Mouse (Mus musculus): Measurements from ENCODE around the gene Map1s. TPM values are rescaled to one million over a fixed set of nuclear protein-coding genes. Genes with fewer than 3 reads are reported as not detected.
A peak's percentile ranks its signal among the peaks of the same experiment; 100 is the strongest.

The Map1s gene
- polyA plus RNA-seq (2015; fragmentation: Nextera tagmentation; extraction: Ambion mirVana): 63.5 and 67.7 TPM in 2 replicates

GRCm38 (mm10) chr8:70905831-70906736 lies at the start of gene Map1s:
TSS of gene Map1s (plus strand) at chr8:70905932.
- peaks cover 12% of the 10 kb centered on the region for H3K27me3 ChIP-seq (replicated peaks; ENCODE audit: control insufficient read depth, insufficient read depth, low read length)
- no peaks in the 10 kb centered on the region for H3K36me3 ChIP-seq (ENCODE audit: control insufficient read depth, insufficient read depth)
- H3K9ac ChIP-seq (replicated peaks; ENCODE audit: low read depth, low read length): peak within 1 kb of the TSS; percentile 91
- peak; percentile 96 for ATAC-seq
- under 1% methylated on average over 78 of the region's 86 CpGs for WGBS
- no peaks in the 10 kb centered on the region for H3K9me3 ChIP-seq (ENCODE audit: control insufficient read depth, low read length)
- H3K4me2 ChIP-seq (ENCODE audit: low read length): peak within 1 kb of the TSS; percentile 85
- peak within 1 kb of the TSS; percentile 85 for H3K27ac ChIP-seq (ENCODE audit: low read length)
- H3K4me3 ChIP-seq (replicated peaks; ENCODE audit: low read length): peak within 1 kb of the TSS; percentile 87
- peaks cover 14% of the 10 kb centered on the region for H3K4me1 ChIP-seq (replicated peaks; ENCODE audit: control insufficient read depth, insufficient read depth, low read length)

DNA sequence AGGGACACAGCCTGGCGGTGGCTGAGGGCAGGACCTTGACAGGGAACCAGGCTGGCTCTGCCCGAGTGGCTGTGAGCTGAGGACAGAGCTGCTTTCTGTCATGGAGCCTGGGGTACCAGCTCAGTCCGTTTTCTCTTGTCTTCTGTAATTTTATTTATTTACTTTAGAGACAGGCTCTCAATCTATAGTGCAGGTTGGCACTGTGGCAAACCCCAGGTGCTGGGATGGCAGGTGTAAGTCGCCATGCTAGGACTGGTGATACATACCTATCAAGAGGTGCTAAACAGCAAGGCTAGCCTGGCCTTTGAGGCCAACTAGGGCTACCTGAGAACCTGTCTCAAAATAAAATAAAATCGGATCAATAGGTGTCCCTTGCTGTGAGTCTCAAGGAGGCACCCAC lies 49.7 kb upstream of the Map1s start:
- Histone ChIP-seq H3K9me3 (ENCODE audit: control insufficient read depth, low read length) (no peaks in the 10 kb centered on the region), H3K27me3 (replicated peaks; ENCODE audit: control insufficient read depth, insufficient read depth, low read length) (no peaks in the 10 kb centered on the region), H3K27ac (ENCODE audit: low read length) (no peak overlapping the region), H3K9ac (replicated peaks; ENCODE audit: low read depth, low read length) (no peak overlapping the region), H3K36me3 (ENCODE audit: control insufficient read depth, insufficient read depth) (no peaks in the 10 kb centered on the region), H3K4me1 (replicated peaks; ENCODE audit: control insufficient read depth, insufficient read depth, low read length) (peaks cover 13% of the 10 kb centered on the region), H3K4me2 (ENCODE audit: low read length) (no peak overlapping the region), H3K4me3 (replicated peaks; ENCODE audit: low read length) (no peak overlapping the region)
- WGBS: 67% methylated on average over 5 of the region's 5 CpGs
- no peak for ATAC-seq

DNA sequence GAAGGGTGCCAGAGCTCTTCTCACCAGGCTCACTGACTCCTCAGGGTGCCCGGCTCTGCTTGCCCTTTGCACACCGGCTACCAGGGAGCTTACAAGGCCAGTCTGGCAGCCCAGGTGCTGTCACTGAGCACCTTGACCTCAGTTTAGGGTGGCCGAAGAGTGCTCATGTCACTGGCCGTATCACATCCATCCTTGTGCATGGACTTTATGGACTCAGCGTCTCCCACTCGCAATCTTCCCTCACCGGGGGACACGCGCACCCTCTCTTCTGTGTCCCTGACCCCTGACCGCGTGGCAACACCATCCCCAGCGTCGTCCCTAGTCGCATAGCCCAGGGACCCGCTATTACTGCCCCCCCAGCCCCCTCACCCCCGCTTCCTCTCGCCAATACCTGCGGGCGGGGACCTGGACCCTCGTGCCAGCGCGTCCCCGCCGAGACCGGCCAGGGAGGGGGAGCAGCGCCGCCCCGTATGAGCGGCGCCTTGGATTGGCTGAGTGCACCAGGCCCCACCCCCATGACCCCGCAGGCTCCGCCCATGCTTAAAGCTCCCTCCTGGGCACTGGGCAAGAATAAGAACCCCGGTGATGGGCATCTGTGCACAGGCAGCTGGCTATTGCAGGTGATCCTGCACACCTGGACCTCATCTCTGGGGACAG lies 49.1 kb upstream of the Map1s start:
- 6% methylated on average over 33 of the region's 33 CpGs for WGBS
- Histone ChIP-seq H3K27me3 (replicated peaks; ENCODE audit: control insufficient read depth, insufficient read depth, low read length) (no peaks in the 10 kb centered on the region), H3K4me3 (replicated peaks; ENCODE audit: low read length) (peak overlapping the region; percentile 51), H3K4me2 (ENCODE audit: low read length) (peak overlapping the region; percentile 75), H3K9me3 (ENCODE audit: control insufficient read depth, low read length) (no peaks in the 10 kb centered on the region), H3K27ac (ENCODE audit: low read length) (no peak overlapping the region), H3K4me1 (replicated peaks; ENCODE audit: control insufficient read depth, insufficient read depth, low read length) (peaks cover 16% of the 10 kb centered on the region), H3K36me3 (ENCODE audit: control insufficient read depth, insufficient read depth) (no peaks in the 10 kb centered on the region), H3K9ac (replicated peaks; ENCODE audit: low read depth, low read length) (peak overlapping the region; percentile 63)
- ATAC-seq: peak; percentile 79

DNA sequence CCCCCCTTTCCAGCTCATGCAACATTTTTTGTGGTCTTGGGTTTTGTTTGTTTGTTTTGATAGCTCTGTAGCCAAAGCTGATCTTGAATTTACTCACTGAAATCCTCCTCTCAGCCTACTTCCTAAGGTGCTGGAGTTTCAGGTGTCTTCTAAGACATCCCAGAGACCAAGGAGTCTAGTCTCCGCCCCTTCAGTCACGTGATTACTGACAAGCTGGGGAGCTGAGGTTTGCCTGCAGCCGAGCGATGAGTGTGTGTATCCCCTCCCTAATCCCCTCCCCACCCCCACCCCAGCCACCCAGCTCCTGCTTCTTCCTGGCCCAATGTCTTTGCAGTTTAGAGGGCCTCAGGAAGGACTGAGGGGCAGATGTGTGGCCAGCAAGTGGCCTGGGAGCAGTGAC lies 48.2 kb upstream of the Map1s start:
- no peaks in the 10 kb centered on the region for H3K36me3 ChIP-seq (ENCODE audit: control insufficient read depth, insufficient read depth)
- H3K9me3 ChIP-seq (ENCODE audit: control insufficient read depth, low read length): no peaks in the 10 kb centered on the region
- H3K4me2 ChIP-seq (ENCODE audit: low read length): no peak overlapping the region
- H3K4me3 ChIP-seq (replicated peaks; ENCODE audit: low read length): no peak overlapping the region
- no peak overlapping the region for H3K27ac ChIP-seq (ENCODE audit: low read length)
- WGBS: 11% methylated on average over 4 of the region's 4 CpGs
- no peak overlapping the region for H3K9ac ChIP-seq (replicated peaks; ENCODE audit: low read depth, low read length)
- peaks cover 22% of the 10 kb centered on the region for H3K4me1 ChIP-seq (replicated peaks; ENCODE audit: control insufficient read depth, insufficient read depth, low read length)
- ATAC-seq: no peak
- H3K27me3 ChIP-seq (replicated peaks; ENCODE audit: control insufficient read depth, insufficient read depth, low read length): no peaks in the 10 kb centered on the region; the same call in 1 of the 2 replicates

- Histone ChIP-seq H3K4me2 (ENCODE audit: low read length) (peak within 1 kb of the TSS; percentile 96), H3K4me3 (replicated peaks; ENCODE audit: low read length) (peak within 1 kb of the TSS; percentile 59), H3K4me1 (replicated peaks; ENCODE audit: control insufficient read depth, insufficient read depth, low read length) (peaks cover 40% of the 10 kb centered on the region)
Observed at GRCm38 (mm10) chr8:70862824-70863641, 42.7 kb upstream of the Map1s start, which contains the start of gene Kcnn1. TSS of gene Kcnn1 (minus strand) at chr8:70863258.

GRCm38 (mm10) chr8:70863956-70864711 lies 41.6 kb upstream of the Map1s start:
- no peaks in the 10 kb centered on the region for H3K9me3 ChIP-seq (ENCODE audit: control insufficient read depth, low read length)
- peak overlapping the region; percentile 76 for H3K9ac ChIP-seq (replicated peaks; ENCODE audit: low read depth, low read length)
- peak overlapping the region; percentile 96 for H3K4me2 ChIP-seq (ENCODE audit: low read length)
- peak overlapping the region; percentile 96 for H3K27ac ChIP-seq (ENCODE audit: low read length)
- H3K27me3 ChIP-seq (replicated peaks; ENCODE audit: control insufficient read depth, insufficient read depth, low read length): no peaks in the 10 kb centered on the region; the same call in 1 of the 2 replicates
- ATAC-seq: no peak
- 0 out of 2 replicates have a peak, but pooled peaks cover 5% of the 10 kb centered on the region for H3K36me3 ChIP-seq (ENCODE audit: control insufficient read depth, insufficient read depth)
- peak overlapping the region; percentile 59 for H3K4me3 ChIP-seq (replicated peaks; ENCODE audit: low read length)
- WGBS: under 1% methylated on average over 46 of the region's 46 CpGs
- peaks cover 49% of the 10 kb centered on the region for H3K4me1 ChIP-seq (replicated peaks; ENCODE audit: control insufficient read depth, insufficient read depth, low read length)

More at GRCm38 (mm10) chr8:70862824-70863641, 42.7 kb upstream of the Map1s start, which contains the start of gene Kcnn1:
- no peak for ATAC-seq
- Histone ChIP-seq H3K27ac (ENCODE audit: low read length) (peak within 1 kb of the TSS; percentile 96), H3K9me3 (ENCODE audit: control insufficient read depth, low read length) (no peaks in the 10 kb centered on the region), H3K27me3 (replicated peaks; ENCODE audit: control insufficient read depth, insufficient read depth, low read length) (no peaks in the 10 kb centered on the region; the same call in 1 of the 2 replicates), H3K36me3 (ENCODE audit: control insufficient read depth, insufficient read depth) (0 out of 2 replicates have a peak, but pooled peaks cover 4% of the 10 kb centered on the region), H3K9ac (replicated peaks; ENCODE audit: low read depth, low read length) (peak within 1 kb of the TSS; percentile 76)
- WGBS: under 1% methylated on average over 55 of the region's 55 CpGs

DNA sequence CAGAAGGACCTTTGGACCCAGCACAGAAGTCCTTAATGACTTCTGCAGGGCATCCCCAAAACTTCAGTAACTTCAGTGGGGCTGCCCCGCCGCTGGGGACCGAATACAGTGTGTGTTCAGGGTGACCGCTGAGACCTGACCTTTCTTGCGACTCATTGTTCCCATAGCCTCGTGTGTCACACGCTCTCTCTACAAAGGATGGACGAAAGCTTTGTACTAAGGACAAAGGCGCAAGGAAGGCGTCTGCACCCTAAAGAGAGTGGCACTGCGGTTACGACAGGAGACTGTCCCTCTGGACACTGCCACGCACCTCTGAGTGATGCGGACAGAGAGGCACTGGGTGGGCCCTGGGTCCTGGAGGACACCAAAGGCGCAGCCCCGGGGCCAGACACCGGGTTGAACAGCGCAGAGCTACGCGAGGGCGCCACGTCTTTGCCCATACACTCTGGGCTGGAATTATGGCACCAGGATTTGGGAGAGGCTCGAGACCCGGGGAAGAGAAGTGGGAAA lies 41.0 kb upstream of the Map1s start:
- peak overlapping the region; percentile 96 for H3K27ac ChIP-seq (ENCODE audit: low read length)
- peaks cover 55% of the 10 kb centered on the region for H3K4me1 ChIP-seq (replicated peaks; ENCODE audit: control insufficient read depth, insufficient read depth, low read length)
- H3K4me3 ChIP-seq (replicated peaks; ENCODE audit: low read length): peak overlapping the region; percentile 59
- no peak; the same call in 1 of the 2 replicates for ATAC-seq
- H3K36me3 ChIP-seq (ENCODE audit: control insufficient read depth, insufficient read depth): 0 out of 2 replicates have a peak, but pooled peaks cover 5% of the 10 kb centered on the region
- H3K9ac ChIP-seq (replicated peaks; ENCODE audit: low read depth, low read length): peak overlapping the region; percentile 76
- WGBS: 1% methylated on average over 24 of the region's 24 CpGs
- no peaks in the 10 kb centered on the region; the same call in 1 of the 2 replicates for H3K27me3 ChIP-seq (replicated peaks; ENCODE audit: control insufficient read depth, insufficient read depth, low read length)
- H3K9me3 ChIP-seq (ENCODE audit: control insufficient read depth, low read length): no peaks in the 10 kb centered on the region
- peak overlapping the region; percentile 96 for H3K4me2 ChIP-seq (ENCODE audit: low read length)

Data from forebrain, embryonic 16.5 days (tissue).